Mouse (Mus musculus) frontal cortex, adult (tissue): Measurements from ENCODE around the gene Abca14.
A peak's percentile ranks its signal among the peaks of the same experiment; 100 is the strongest.

ENCODE experiments used
- ATAC-seq: cut with Nextera tagmentation; 2 replicates; pipeline ENCODE4 v1.9.2; 2017; ENCODE audit warnings: mild to moderate bottlenecking, moderate library complexity, mixed read lengths; ENCODE audit not compliant: low TSS enrichment

The Abca14 gene

GRCm38 (mm10) chr7:120203789-120204188, at the start of gene Abca14:
Abca14 (plus strand) TSS chr7:120203961.
- ATAC-seq, result peak; percentile 97

DNA sequence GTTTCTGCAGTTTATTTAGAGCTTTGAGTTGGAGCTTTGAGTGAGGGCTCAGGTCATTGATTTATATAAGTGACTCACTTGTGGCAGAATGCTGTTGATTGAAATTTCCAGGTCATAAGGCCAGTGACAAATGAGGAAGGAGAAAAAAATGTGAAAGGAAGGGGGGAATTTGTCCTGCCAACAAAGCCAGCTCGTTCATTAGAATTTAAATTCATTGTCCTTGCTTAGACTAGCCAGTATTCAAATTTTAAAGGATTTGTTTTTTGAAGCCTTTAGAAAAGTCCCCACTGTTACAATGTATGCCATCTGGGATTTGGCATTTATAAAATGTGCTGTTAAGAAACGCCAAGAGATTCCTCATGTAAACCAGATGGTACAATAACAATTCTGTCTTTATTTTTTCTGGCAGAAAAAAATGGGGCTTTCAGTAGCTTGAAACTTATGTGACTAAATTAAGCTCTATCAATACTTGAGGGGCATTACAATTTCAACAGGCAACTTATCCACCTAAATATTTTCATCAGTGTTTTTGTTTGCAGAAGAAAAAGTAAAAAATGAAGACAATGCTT, 46.8 kb upstream of the Abca14 start:
- ATAC-seq, result peak; percentile 84

DNA sequence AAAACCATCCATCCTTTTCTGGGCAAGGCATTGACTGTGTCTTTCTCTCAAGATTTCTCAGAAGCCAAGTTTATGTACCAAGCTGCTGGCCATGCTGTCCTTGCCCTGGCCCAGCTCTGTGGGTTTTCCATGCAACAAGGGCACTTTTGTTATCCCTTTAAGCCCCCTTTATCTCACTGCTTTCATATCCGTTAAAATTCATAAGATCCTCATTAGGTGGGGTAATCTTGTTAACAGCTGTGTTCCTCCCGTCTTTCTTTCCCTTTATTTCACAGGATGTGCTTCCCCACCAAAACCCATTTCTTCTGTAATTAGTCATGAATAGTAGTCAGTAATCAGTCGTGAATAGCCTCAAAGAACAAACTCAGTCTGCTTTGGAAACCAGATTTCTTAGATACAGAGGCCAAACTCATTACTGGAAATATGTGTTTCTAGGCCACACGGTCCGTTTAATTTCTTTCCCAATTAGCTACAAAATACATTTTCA, 46.1 kb upstream of the Abca14 start:
- peak; percentile 27; the same call in 1 of the 2 replicates for ATAC-seq

DNA sequence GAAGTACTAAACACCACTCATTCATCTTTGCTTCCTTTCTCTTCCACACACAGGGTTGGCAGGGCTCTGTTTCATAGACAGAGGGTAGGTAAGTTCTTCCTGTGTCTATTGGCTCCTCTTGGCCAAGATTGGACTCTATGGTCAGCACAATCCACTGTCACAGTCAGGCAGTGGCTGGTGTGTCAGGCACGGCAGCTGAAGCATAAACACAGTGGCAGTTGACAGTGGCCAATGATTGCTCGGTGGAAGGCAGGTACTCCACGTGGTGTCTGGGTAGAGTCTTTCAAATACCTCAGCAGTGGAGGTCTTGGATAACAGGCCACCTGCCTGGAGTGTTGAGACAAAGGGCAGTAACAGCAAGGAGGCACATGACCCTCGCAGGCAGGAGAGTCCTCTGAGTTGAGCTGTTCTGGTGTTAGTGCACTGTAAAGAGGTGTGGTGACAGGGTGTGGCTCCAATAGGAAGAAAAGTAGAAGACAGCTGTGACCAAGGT, 45.6 kb upstream of the Abca14 start:
- no peak for ATAC-seq

DNA sequence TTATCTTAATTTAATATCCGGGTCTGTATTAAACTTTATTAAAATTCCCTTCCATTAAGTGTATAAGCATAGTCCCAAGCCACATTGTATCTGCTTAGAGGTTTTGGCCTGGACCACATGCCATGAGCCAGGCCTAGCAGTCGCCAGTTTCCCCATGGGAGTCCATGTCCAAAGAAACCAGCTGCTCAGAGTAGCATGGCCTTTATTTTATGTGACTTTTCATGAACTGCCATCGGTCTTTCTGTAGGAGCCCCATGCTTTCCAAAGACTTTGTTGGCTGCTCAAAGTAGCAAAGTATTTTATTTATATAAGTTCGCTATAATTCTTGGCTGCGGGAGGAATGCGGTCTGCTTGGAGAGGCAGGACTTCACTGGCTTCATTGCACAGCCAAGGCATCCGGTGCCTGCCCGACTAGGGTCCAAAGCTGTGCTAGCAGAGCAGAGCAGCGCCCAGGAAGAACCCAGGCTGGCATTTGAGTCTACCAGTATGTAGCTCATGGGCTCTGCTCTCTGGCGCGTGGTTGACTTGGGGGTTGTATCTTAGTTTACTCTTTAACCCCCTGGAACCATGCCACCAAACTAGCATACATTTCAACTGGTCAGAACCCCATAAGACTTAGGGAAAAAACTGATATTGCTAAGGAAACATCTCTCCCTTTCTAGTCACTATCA, 40.0 kb upstream of the Abca14 start:
- no peak for ATAC-seq

DNA sequence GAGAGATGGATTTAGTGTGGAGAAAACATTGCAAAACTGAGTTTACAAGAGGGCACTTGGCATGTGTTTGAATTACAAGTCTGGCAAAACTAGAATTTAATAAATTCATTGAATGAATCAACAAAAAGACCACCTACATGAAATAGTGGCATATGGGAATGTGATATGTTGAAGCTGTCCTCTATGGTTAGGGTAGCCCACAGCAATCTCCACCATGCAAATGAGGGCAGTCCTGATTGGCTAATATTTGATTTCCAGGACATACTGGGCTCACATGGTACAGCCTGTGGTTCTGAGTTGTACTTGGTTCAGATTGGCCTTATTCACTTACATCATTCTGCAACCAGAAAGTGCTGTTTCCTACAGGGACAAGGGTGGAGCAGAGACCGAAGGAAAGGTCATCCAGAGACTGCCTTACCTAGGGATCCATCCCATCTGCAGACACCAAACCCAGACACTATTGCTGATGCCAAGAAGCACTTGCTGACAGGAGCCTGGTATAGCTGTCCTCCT, 31.5 kb upstream of the Abca14 start:
- ATAC-seq, result no peak

GRCm38 (mm10) chr7:120173603-120174244, 30.0 kb upstream of the Abca14 start, which contains the start of gene Anks4b:
Anks4b (plus strand) TSS chr7:120173858.
- no peak for ATAC-seq

DNA sequence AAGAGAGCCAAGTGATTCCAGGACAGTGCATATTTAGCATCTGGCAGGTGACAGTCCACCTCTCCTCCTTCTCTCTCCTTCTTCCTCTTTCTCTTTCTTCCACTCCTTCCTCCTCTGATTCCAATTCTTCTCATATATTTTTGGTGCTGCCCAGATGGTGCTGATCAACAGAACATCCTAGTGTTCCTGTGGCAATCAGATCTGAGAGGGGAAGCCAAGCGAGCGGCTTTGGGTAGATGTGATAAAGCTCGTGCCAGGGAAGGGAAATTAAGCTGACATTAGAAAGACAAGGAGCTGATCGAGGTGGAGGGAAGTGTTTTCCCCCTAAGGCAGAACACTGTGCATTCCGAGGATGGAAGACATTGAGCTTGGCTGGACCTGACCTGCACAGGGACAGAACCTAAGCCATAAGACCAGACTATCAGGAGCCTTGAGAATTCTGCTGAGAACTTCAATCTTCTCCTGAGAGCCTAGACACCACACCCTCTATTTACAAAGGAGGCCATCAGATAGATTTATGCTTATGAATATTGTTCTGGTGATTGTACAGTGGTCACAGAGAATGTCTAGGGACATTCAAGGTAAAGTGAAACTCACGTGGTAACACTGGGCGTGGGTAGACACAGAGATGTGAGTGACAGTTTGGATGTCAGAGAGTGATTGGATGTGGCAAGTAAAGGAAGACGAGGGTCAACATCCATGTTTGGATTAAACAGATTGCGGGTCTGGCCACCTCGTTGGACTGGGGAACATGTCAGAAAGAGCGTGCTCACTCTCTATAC, 28.8 kb upstream of the Abca14 start:
- ATAC-seq, result peak; percentile 86

DNA sequence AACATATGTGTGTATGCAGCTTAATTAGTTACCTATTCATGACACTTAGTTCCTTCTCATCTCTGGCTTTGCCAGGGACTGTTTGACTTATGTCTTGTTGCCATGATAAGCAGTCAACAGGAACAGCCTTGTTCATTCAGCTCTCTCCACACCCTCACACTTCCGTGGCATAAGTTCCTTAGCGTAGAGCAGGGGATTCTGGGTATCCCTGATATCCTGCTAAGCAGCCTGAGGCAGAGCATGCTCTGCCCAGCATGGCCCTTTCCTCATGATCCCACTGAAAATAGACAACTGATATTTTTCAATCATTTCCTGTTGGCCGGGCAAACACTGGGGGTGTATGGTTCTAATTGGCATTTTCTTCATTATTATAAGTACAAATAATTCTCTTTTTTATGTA, 26.1 kb upstream of the Abca14 start:
- no peak for ATAC-seq

- no peak for ATAC-seq
Observed at GRCm38 (mm10) chr7:120178935-120179334, 24.8 kb upstream of the Abca14 start.

- ATAC-seq, result peak; percentile 44; the same call in 1 of the 2 replicates
Observed at GRCm38 (mm10) chr7:120180547-120180946, 23.2 kb upstream of the Abca14 start.

DNA sequence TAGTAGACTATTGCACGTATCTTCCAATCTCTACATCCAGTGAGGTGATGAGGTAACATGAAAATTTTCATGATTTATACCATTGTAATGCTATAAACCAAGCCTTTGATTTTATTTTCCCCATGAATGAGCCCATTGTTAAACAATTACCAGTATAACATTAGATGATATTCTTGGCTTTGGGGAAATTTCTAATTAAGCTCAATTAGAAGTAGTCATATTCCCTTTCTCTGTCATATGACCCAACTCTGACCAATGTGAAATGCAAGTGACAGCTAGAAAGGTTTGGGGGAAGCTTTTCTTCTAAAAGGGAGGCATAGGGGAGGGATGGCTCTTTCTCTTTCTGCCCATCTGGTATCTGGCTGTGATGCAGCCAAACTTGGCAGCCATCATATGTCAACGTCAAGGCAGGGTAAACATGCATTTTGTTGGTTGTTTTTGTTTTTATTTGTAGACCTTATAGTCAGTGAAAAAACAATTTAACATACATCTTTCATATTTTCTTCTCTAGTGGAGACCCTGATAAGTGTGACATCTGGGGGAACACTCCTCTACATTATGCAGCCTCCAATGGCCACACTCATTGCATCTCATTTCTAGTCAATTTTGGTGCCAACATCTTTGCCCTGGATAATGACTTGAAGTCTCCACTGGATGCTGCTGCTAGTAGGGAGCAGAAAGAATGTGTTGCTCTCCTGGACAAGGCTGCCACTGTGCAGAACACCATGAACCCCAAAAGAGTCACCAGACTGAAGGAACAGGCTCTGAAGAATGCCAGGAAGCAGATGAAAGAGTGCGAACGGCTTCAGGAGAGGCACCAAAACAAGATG, 22.1 kb upstream of the Abca14 start:
- ATAC-seq, result no peak

- ATAC-seq, result no peak
Observed at GRCm38 (mm10) chr7:120182891-120183290, 20.9 kb upstream of the Abca14 start.

DNA sequence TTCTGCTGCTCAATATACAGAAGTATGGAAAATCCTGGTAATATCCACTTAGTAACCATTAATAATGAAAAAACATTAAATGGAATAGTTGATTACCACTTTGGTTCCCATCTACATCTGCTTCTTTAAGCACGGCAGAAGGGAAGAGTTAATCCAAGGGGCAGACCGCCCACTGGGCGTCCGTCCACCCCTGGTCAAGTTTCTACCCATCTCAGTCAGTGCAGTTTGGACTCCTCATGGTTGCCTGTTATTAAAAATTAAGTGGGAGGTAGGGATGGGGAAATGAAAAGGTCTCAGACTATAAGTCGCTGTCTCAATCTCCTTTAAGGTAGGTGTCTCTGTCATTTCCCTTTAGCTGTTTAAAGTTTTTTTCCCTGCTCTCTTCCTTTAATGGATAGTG, 14.8 kb upstream of the Abca14 start:
- ATAC-seq, result no peak

DNA sequence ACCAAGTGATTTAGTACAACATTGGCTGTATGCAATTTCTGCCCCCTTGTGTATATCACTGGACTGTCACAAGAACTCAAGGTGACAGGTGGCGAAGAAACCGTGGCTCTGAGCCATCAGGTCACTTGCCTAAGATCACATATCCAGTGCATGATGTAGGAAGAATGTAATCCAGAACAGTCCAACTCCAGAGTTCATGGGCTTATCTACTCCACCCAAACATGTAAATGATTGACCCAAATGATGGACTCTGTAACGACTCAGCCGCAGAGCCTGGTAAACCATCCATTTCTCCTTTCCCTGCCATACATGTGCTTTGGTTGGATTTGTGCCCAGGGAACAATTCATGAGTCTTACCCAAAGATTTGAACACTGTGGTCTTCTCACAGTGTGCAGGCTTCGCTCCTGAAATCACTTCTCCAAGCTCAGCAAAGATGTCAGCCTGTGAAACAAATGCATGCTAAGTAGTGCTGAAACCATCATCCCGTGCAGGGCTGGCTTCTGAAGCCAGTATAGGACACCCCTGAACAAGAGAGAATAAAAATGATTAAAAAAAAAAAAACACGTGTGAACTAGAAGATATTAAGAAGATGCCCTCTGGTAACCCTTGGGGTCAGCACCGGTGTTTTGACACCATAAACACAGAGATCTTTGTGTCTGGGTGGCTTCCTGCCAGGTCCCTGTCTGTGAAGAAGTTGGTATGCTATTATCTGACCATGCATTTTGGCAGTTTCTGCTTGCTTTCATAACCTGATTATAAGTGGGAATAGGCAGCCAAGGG, 14.2 kb upstream of the Abca14 start:
- ATAC-seq, result no peak

- ATAC-seq, result peak; percentile 78
Observed at GRCm38 (mm10) chr7:120190150-120190665, 13.6 kb upstream of the Abca14 start.

GRCm38 (mm10) chr7:120192207-120192606, 11.6 kb upstream of the Abca14 start:
- peak; percentile 70 for ATAC-seq

- no peak for ATAC-seq
Observed at GRCm38 (mm10) chr7:120192816-120193215, 10.9 kb upstream of the Abca14 start.

DNA sequence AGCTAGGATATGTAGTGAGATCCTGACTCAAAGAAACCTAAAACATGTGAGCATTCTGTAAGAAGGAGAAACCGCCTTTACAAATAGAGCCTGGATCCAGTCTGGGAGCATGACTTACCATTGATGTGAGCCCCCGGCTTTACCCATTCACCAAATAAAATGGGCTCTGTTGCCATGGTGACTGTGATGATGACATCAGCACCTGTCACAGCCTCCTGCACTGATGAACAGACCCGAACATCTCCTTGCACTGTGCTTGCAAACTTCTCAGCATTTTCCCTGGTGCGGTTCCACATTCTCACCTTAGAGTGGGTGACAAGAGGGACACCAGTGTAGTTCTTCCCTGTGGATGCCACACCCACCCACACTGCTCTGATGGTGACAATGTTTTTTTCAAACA, 8.6 kb upstream of the Abca14 start:
- ATAC-seq, result no peak

- ATAC-seq, result no peak
Observed at GRCm38 (mm10) chr7:120201231-120201744, 2.5 kb upstream of the Abca14 start.
